Mouse (Mus musculus) bone marrow, adult 2 months (tissue): ENCODE data around the gene Rpl10-ps3.

Source experiments
- CTCF ChIP-seq: fragments of 200-500 bp; IDR thresholded peaks from 2 replicates; pipeline ENCODE4 v1.5.1; 2011; ENCODE audit warnings: low read length, control low read depth; ENCODE audit not compliant: control insufficient read depth, insufficient read depth
- POLR2A ChIP-seq: fragments of 200-500 bp; IDR thresholded peaks from 2 replicates; pipeline ENCODE4 v1.6.1; 2011; ENCODE audit warnings: low read depth, mild to moderate bottlenecking, control low read depth, low read length, borderline replicate concordance; ENCODE audit not compliant: control insufficient read depth

GRCm38 (mm10) chr9:50305666-50306402 is 38.9 kb downstream of the Rpl10-ps3 start:
- TF ChIP-seq CTCF: no peak
- no peak for TF ChIP-seq POLR2A
